Mouse (Mus musculus): Measurements from ENCODE around the gene Bend5.

The Bend5 gene

GRCm38 (mm10) chr4:111442435-111443238 lies 27.8 kb downstream of the Bend5 start:
- DNase-seq (ENCODE audit: low spot score in 2 of 2) = peak; percentile 75 to 81

GRCm38 (mm10) chr4:111443906-111444615 lies 29.3 kb downstream of the Bend5 start:
- no peak for DNase-seq (ENCODE audit: low spot score in 2 of 2)

GRCm38 (mm10) chr4:111444616-111445160 lies 29.9 kb downstream of the Bend5 start:
- no peak for DNase-seq (ENCODE audit: low spot score in 2 of 2)

GRCm38 (mm10) chr4:111447918-111448317 lies 33.1 kb downstream of the Bend5 start:
- no peak for DNase-seq (ENCODE audit: low spot score in 2 of 2)

GRCm38 (mm10) chr4:111448586-111448985 lies 33.8 kb downstream of the Bend5 start:
- DNase-seq (ENCODE audit: low spot score in 2 of 2) = no peak

GRCm38 (mm10) chr4:111449442-111450199 lies 34.8 kb downstream of the Bend5 start:
- DNase-seq (ENCODE audit: low spot score in 2 of 2) = no peak

- no peak for DNase-seq (ENCODE audit: low spot score in 2 of 2)
These were observed 36.6 kb downstream of the Bend5 start for GRCm38 (mm10) chr4:111451283-111451918.

GRCm38 (mm10) chr4:111452192-111452591 lies 37.4 kb downstream of the Bend5 start:
- no peak for DNase-seq (ENCODE audit: low spot score in 2 of 2)

- no peak for DNase-seq (ENCODE audit: low spot score in 2 of 2)
These were observed 38.5 kb downstream of the Bend5 start for GRCm38 (mm10) chr4:111453275-111453674.

- no peak for DNase-seq (ENCODE audit: low spot score in 2 of 2)
These were observed 40.8 kb downstream of the Bend5 start for GRCm38 (mm10) chr4:111455621-111456020.

- DNase-seq (ENCODE audit: low spot score in 2 of 2) = no peak
These were observed 42.8 kb downstream of the Bend5 start for GRCm38 (mm10) chr4:111457568-111457967.

GRCm38 (mm10) chr4:111467293-111467773 lies 52.5 kb downstream of the Bend5 start:
- DNase-seq (ENCODE audit: low spot score in 2 of 2) = peak; percentile 42 to 58

- no peak for DNase-seq (ENCODE audit: low spot score in 2 of 2)
These were observed 53.0 kb downstream of the Bend5 start for GRCm38 (mm10) chr4:111467796-111468195.

- no peak for DNase-seq (ENCODE audit: low spot score in 2 of 2)
These were observed 55.0 kb downstream of the Bend5 start for GRCm38 (mm10) chr4:111469847-111470246.

- DNase-seq (ENCODE audit: low spot score in 2 of 2) = no peak
These were observed 56.9 kb downstream of the Bend5 start for GRCm38 (mm10) chr4:111471726-111472125.

GRCm38 (mm10) chr4:111472511-111472910 lies 57.7 kb downstream of the Bend5 start:
- DNase-seq (ENCODE audit: low spot score in 2 of 2) = no peak

GRCm38 (mm10) chr4:111473014-111473413 lies 58.2 kb downstream of the Bend5 start:
- DNase-seq (ENCODE audit: low spot score in 2 of 2) = no peak

- peak in 1 of 2 experiments; percentile 24 for DNase-seq (ENCODE audit: low spot score in 2 of 2)
These were observed 60.7 kb downstream of the Bend5 start for GRCm38 (mm10) chr4:111475374-111475971.

GRCm38 (mm10) chr4:111477507-111477906 lies 62.7 kb downstream of the Bend5 start:
- DNase-seq (ENCODE audit: low spot score in 2 of 2) = no peak

- DNase-seq (ENCODE audit: low spot score in 2 of 2) = no peak
These were observed 68.7 kb downstream of the Bend5 start for GRCm38 (mm10) chr4:111483499-111483898.

GRCm38 (mm10) chr4:111485189-111485588 lies 70.4 kb downstream of the Bend5 start:
- DNase-seq (ENCODE audit: low spot score in 2 of 2) = no peak
